Mouse (Mus musculus): ENCODE results near the gene Cstad. TPM values are rescaled to one million over a fixed set of nuclear protein-coding genes. Genes with fewer than 3 reads are reported as not detected.

The Cstad gene
- 0.19 and 0.99 TPM in 2 replicates for polyA plus RNA-seq (2015; fragmentation: Nextera tagmentation; extraction: Ambion mirVana)

DNA sequence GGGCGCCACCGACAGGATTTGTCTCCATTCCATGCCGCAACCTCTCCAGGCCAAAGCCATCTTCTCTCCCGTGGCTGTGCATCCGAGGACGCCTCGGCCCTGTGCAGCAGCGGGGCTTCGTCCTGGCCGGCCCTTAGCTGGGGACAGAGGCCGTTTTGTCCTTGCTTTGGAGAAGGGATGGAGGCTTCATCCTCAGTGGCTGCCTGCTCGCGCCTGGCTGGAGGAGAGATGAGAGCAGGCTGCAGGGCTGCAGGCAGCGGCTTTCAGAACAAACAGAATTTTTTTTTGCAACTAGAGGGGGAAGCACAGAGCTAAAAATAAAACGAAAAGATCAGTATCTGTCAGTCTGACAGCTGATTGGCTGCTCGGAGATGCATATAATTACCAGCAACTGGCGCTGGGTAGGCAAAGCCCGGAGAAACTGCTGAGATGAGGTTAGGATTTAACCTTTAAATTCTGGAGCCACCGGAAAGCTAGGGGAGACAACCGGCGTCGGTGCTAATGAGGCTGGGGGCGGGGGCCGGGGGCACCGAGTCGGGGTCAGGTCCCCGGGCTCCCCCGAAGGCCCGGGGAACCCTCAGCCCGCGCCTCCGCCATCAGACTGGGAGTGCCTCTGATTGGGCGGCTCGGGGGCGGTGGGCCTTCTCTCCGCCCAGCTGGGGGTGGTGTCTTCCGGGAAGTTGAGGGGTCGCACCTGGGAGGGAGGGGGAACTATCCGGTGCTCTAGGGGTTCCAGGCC, at the start of gene Cstad:
TSS of gene Cstad (plus strand) at position 400 of the 739 bp plus-strand sequence.
- peak within 1 kb of the TSS; percentile 72 for H3K9ac ChIP-seq (ENCODE audit: low read depth, low read length)
- H3K4me3 ChIP-seq (ENCODE audit: low read length), result peak within 1 kb of the TSS; percentile 38
- H3K4me2 ChIP-seq (ENCODE audit: low read length), result peak within 1 kb of the TSS; percentile 61
- no peaks in the 10 kb centered on the region for H3K9me3 ChIP-seq (ENCODE audit: control insufficient read depth, low read length)
- peak within 1 kb of the TSS; percentile 97 for H3K27ac ChIP-seq (ENCODE audit: low read depth, low read length)
- peak; percentile 76 for ATAC-seq
- peaks cover 19% of the 10 kb centered on the region for H3K4me1 ChIP-seq (ENCODE audit: control insufficient read depth, insufficient read depth, low read depth, low read length)
- under 1% methylated on average over 30 of the region's 39 CpGs for WGBS
- no peaks in the 10 kb centered on the region for H3K36me3 ChIP-seq (ENCODE audit: control insufficient read depth, insufficient read depth, low read length)
- H3K27me3 ChIP-seq (replicated peaks; ENCODE audit: control insufficient read depth, insufficient read depth, low read length), result no peaks in the 10 kb centered on the region

DNA sequence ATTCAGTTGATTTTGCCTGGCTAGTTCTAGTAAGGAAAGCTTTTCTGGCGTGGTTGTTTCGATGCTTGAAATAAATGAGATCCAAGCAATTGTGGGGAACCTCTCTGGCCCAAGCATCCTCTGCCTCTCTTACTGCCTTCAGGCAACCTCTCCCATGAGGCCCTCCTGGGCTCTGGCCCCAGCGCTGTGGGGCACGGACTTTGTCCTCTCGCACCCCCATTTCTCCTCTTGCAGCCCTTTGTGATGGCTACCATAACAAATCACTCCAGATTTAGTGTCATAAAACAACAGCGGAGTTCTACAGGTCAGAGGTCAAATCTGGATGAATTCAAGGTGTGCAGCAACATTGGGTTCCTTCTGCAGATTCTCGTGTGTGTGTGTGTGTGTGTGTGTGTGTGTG, 49.1 kb upstream of the Cstad start:
- no peaks in the 10 kb centered on the region for H3K9me3 ChIP-seq (ENCODE audit: control insufficient read depth, low read length)
- 32% methylated on average over 7 of the region's 7 CpGs for WGBS
- H3K27ac ChIP-seq (ENCODE audit: low read depth, low read length), result peak overlapping the region; percentile 78
- peaks cover 27% of the 10 kb centered on the region for H3K4me1 ChIP-seq (ENCODE audit: control insufficient read depth, insufficient read depth, low read depth, low read length)
- H3K36me3 ChIP-seq (ENCODE audit: control insufficient read depth, insufficient read depth, low read length), result no peaks in the 10 kb centered on the region
- H3K9ac ChIP-seq (ENCODE audit: low read depth, low read length), result peak overlapping the region; percentile 52
- ATAC-seq, result no peak
- H3K27me3 ChIP-seq (replicated peaks; ENCODE audit: control insufficient read depth, insufficient read depth, low read length), result no peaks in the 10 kb centered on the region
- H3K4me3 ChIP-seq (ENCODE audit: low read length), result peak overlapping the region; percentile 28; the same call in 1 of the 2 replicates
- peak overlapping the region; percentile 63 for H3K4me2 ChIP-seq (ENCODE audit: low read length)

DNA sequence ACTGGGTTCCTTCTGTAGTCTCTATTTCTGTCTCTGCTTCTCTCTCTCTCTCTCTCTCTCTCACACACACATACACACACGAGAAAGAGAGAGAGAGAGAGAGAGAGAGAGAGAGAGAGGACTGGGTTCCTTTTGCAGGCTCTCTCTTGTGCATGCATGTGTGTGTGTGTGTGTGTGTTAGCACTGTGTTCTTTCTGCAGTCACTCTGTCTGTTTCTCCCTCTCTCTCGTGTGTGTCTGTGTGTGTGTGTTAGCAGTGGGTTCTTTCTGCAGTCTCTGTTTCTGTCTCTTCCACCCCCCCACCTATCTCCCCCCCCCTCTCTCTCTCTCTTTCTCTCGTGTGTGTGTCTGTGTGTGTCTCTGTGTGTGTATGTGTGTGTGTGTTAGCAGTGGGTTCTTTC, 48.6 kb upstream of the Cstad start:
- no peak for ATAC-seq
- Histone ChIP-seq H3K36me3 (ENCODE audit: control insufficient read depth, insufficient read depth, low read length) (no peaks in the 10 kb centered on the region), H3K4me3 (ENCODE audit: low read length) (no peak overlapping the region), H3K27ac (ENCODE audit: low read depth, low read length) (no peak overlapping the region), H3K9ac (ENCODE audit: low read depth, low read length) (no peak overlapping the region), H3K4me2 (ENCODE audit: low read length) (no peak overlapping the region), H3K9me3 (ENCODE audit: control insufficient read depth, low read length) (no peaks in the 10 kb centered on the region), H3K27me3 (replicated peaks; ENCODE audit: control insufficient read depth, insufficient read depth, low read length) (no peaks in the 10 kb centered on the region), H3K4me1 (ENCODE audit: control insufficient read depth, insufficient read depth, low read depth, low read length) (peaks cover 25% of the 10 kb centered on the region)
- 33% methylated on average over 2 of the region's 3 CpGs for WGBS

DNA sequence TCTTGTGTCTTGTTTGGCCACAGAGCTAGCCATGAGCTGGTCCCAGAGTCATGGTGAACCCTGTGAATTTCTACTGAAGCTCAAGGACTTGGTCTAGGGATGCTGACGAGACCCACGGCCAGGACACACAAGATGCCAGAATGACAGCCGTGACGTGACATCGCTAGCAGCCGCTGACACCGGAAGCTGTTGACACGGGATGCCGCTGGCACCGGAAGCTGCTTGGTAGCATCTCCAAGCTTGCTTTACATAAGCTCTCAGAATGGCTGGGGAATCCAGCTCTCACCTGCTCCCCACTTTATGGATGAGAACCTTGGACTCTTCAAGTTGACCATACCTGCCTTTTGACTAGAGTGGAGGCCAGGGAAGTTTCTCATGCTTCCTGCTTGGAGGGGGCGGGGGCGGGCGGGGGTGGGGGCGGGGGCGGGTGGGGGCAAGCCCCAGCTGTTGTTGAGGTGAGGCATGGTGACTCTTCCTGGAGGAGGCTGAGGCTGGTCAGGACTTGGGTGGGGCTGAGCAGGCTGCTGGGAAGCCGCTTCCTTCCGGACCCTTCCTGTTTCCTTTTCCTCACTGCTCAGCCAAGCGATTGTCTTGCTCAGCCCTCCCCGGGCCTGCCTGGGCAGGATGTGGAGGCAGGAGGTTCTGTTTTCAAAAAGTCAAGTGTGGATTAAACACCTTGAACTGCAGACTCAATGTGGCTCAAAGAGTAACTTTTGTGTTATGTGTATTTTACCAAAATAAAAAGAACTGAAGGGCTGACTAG, 47.2 kb upstream of the Cstad start:
- Histone ChIP-seq H3K27me3 (replicated peaks; ENCODE audit: control insufficient read depth, insufficient read depth, low read length) (no peaks in the 10 kb centered on the region), H3K4me1 (ENCODE audit: control insufficient read depth, insufficient read depth, low read depth, low read length) (peaks cover 25% of the 10 kb centered on the region), H3K4me3 (ENCODE audit: low read length) (no peak overlapping the region), H3K4me2 (ENCODE audit: low read length) (no peak overlapping the region), H3K36me3 (ENCODE audit: control insufficient read depth, insufficient read depth, low read length) (no peaks in the 10 kb centered on the region), H3K9ac (ENCODE audit: low read depth, low read length) (no peak overlapping the region), H3K27ac (ENCODE audit: low read depth, low read length) (peak overlapping the region; percentile 29; the same call in 1 of the 2 replicates), H3K9me3 (ENCODE audit: control insufficient read depth, low read length) (no peaks in the 10 kb centered on the region)
- 79% methylated on average over 19 of the region's 19 CpGs for WGBS
- no peak for ATAC-seq

DNA sequence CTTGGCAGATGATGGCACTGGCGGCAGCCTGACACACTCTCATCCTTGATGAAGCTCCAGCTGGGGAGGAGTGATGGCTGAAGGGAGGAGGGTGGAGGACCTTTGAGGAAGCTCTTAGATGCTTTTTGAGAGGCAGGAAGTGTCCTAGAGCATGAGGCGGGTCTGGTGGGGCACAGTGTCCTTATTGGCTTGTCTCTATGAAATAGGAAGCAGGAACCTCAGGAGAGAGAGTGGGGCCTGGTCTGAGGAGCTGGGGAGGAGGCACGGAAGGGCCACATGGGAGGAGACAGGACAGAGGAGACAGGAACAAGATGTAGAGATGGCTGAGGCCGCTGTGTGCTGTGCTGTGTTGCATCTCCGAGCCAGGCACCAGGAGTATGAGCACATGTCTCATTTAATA, 43.3 kb upstream of the Cstad start:
- no peaks in the 10 kb centered on the region for H3K36me3 ChIP-seq (ENCODE audit: control insufficient read depth, insufficient read depth, low read length)
- no peaks in the 10 kb centered on the region for H3K27me3 ChIP-seq (replicated peaks; ENCODE audit: control insufficient read depth, insufficient read depth, low read length)
- H3K9me3 ChIP-seq (ENCODE audit: control insufficient read depth, low read length), result no peaks in the 10 kb centered on the region
- peaks cover 11% of the 10 kb centered on the region for H3K4me1 ChIP-seq (ENCODE audit: control insufficient read depth, insufficient read depth, low read depth, low read length)
- H3K9ac ChIP-seq (ENCODE audit: low read depth, low read length), result no peak overlapping the region; the same call in 1 of the 2 replicates
- H3K27ac ChIP-seq (ENCODE audit: low read depth, low read length), result no peak overlapping the region
- no peak overlapping the region for H3K4me2 ChIP-seq (ENCODE audit: low read length)
- ATAC-seq, result no peak
- no peak overlapping the region for H3K4me3 ChIP-seq (ENCODE audit: low read length)
- WGBS, result 69% methylated on average over 5 of the region's 5 CpGs

DNA sequence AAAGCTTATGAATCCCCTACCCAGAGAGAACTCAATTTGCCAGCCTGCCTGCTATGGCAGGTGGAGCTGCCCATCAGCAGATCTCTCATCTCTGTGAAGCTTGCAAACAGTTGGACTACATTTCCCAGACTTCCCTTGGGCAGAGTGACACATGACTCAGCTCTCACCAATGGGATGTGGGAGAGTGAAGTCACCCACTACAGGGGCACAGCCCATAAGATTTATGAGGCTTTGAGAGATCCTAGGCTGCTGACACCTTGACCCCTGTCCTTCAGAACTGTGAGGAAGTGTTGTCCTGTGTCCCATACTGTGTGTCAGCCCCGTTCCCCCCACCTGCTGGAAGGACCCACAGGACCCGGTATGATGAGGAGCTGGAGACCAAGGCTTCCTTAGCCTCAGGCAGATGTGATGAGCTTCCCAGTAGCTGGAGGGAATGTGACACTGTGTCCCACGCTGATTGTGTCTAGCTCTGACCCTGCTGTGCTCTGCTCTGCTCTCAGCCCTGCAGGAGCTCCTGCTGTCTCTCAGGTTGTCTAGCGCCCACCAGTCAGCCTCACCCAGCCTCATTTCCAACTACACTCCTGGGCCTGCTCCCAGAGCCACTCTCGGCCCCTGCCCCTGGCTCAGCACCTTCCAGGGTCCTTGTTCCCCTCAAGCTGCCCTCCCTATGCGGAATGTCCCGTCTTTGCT, 40.8 kb upstream of the Cstad start:
- H3K4me1 ChIP-seq (ENCODE audit: control insufficient read depth, insufficient read depth, low read depth, low read length), result peaks cover 6% of the 10 kb centered on the region
- 54% methylated on average over 7 of the region's 7 CpGs for WGBS
- peak overlapping the region; percentile 12 for H3K9ac ChIP-seq (ENCODE audit: low read depth, low read length)
- no peaks in the 10 kb centered on the region for H3K36me3 ChIP-seq (ENCODE audit: control insufficient read depth, insufficient read depth, low read length)
- peak overlapping the region; percentile 42 for H3K4me2 ChIP-seq (ENCODE audit: low read length)
- no peaks in the 10 kb centered on the region for H3K9me3 ChIP-seq (ENCODE audit: control insufficient read depth, low read length)
- peak; percentile 91 for ATAC-seq
- peak overlapping the region; percentile 20; the same call in 1 of the 2 replicates for H3K4me3 ChIP-seq (ENCODE audit: low read length)
- H3K27me3 ChIP-seq (replicated peaks; ENCODE audit: control insufficient read depth, insufficient read depth, low read length), result no peaks in the 10 kb centered on the region
- peak overlapping the region; percentile 55; the same call in 1 of the 2 replicates for H3K27ac ChIP-seq (ENCODE audit: low read depth, low read length)

DNA sequence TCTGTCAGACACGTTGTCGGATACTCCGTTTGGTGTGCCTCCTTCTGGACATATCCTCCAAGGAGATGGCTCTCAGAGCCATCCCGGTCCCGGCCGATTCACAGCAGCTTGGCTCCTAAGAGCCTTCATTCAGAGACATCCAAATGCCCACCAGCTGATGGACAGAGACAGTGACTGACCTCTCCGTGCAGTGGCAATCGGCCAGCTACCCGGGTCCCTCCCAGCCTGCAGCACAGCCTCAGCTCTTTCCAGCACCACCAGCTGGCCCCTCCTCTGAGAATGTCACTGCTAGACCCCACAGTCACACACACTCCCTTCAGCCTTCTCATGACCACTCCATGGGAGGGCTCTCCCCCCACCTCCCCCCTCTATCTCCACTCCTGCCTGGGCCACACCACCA, 39.6 kb upstream of the Cstad start:
- Histone ChIP-seq H3K36me3 (ENCODE audit: control insufficient read depth, insufficient read depth, low read length) (no peaks in the 10 kb centered on the region), H3K4me3 (ENCODE audit: low read length) (no peak overlapping the region), H3K4me2 (ENCODE audit: low read length) (no peak overlapping the region), H3K9ac (ENCODE audit: low read depth, low read length) (no peak overlapping the region), H3K4me1 (ENCODE audit: control insufficient read depth, insufficient read depth, low read depth, low read length) (peaks cover 6% of the 10 kb centered on the region), H3K9me3 (ENCODE audit: control insufficient read depth, low read length) (no peaks in the 10 kb centered on the region), H3K27me3 (replicated peaks; ENCODE audit: control insufficient read depth, insufficient read depth, low read length) (no peaks in the 10 kb centered on the region), H3K27ac (ENCODE audit: low read depth, low read length) (no peak overlapping the region)
- WGBS, result 70% methylated on average over 9 of the region's 9 CpGs
- ATAC-seq, result no peak

DNA sequence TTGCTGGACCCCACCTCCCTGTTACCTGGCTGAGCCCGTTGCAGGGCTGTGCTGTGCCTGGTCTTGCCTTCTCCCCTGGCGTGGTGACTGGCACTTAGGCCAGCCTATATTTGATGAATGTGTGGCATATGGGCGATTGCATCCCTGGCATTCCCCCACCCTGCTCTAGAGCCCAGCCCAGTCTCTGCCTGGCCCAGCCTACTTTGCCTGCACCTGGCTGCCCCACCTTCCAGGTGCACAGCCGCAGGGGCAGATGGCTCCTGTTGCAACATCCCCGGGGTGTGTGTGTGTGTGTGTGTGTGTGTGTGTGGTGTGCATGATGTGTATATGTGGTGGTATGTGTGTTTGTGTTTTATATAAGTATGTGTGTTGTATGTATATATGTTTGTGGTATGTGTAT, 38.3 kb upstream of the Cstad start:
- Histone ChIP-seq H3K4me3 (ENCODE audit: low read length) (no peak overlapping the region), H3K9me3 (ENCODE audit: control insufficient read depth, low read length) (no peaks in the 10 kb centered on the region), H3K9ac (ENCODE audit: low read depth, low read length) (no peak overlapping the region), H3K4me2 (ENCODE audit: low read length) (no peak overlapping the region), H3K27ac (ENCODE audit: low read depth, low read length) (no peak overlapping the region), H3K4me1 (ENCODE audit: control insufficient read depth, insufficient read depth, low read depth, low read length) (peaks cover 6% of the 10 kb centered on the region), H3K36me3 (ENCODE audit: control insufficient read depth, insufficient read depth, low read length) (no peaks in the 10 kb centered on the region), H3K27me3 (replicated peaks; ENCODE audit: control insufficient read depth, insufficient read depth, low read length) (no peaks in the 10 kb centered on the region)
- WGBS, result 94% methylated on average over 5 of the region's 5 CpGs
- ATAC-seq, result no peak

DNA sequence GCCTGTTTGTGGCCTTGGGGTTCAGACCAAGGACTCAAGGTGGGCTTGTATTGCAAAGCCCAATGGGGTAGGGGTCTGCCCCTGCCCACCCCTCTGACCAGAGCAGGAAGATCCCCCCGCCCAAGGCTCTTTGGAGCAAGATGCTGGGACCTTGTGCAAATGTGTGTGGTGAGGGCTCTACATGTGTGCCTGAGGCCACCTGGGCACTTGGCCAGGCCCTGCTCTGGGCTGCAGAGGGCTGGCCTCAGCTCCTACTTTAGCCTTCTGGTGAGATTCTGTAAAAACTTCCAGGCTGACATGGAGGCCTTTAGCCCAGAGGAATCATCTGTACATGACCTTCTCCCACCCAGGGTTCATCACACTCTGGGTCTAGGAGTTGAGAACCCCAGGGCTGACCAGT, 35.3 kb upstream of the Cstad start:
- no peak overlapping the region for H3K4me2 ChIP-seq (ENCODE audit: low read length)
- no peak overlapping the region for H3K4me3 ChIP-seq (ENCODE audit: low read length)
- 65% methylated on average over 1 of the region's 1 CpGs for WGBS
- no peak for ATAC-seq
- no peaks in the 10 kb centered on the region for H3K4me1 ChIP-seq (ENCODE audit: control insufficient read depth, insufficient read depth, low read depth, low read length)
- H3K9ac ChIP-seq (ENCODE audit: low read depth, low read length), result no peak overlapping the region
- no peaks in the 10 kb centered on the region for H3K36me3 ChIP-seq (ENCODE audit: control insufficient read depth, insufficient read depth, low read length)
- H3K9me3 ChIP-seq (ENCODE audit: control insufficient read depth, low read length), result no peaks in the 10 kb centered on the region
- H3K27me3 ChIP-seq (replicated peaks; ENCODE audit: control insufficient read depth, insufficient read depth, low read length), result no peaks in the 10 kb centered on the region
- H3K27ac ChIP-seq (ENCODE audit: low read depth, low read length), result no peak overlapping the region
